Mouse (Mus musculus) liver, adult 2 months (tissue): ENCODE results near the gene Evpl. TPM values are rescaled to one million over a fixed set of nuclear protein-coding genes. Genes with fewer than 3 reads are reported as not detected.
A peak's percentile ranks its signal among the peaks of the same experiment; 100 is the strongest.

Experiments
- DNase-seq: peaks from one replicate; pipeline ENCODE4 v3.0.0-alpha.2; 2011; ENCODE audit warnings: low read depth, low spot score; ENCODE audit errors: extremely low read depth
- H3K27ac ChIP-seq: fragments of 200-500 bp; replicated peaks from 2 replicates; pipeline ENCODE4 v1.5.1; 2012; ENCODE audit warnings: low read depth, mild to moderate bottlenecking, control low read depth, inconsistent platforms, low read length; ENCODE audit not compliant: insufficient read depth
- H3K27me3 ChIP-seq: fragments of 200-500 bp; 2 replicates; pipeline ENCODE4 v1.6.1; 2012; ENCODE audit warnings: mild to moderate bottlenecking, moderate library complexity, low read length, inconsistent platforms; ENCODE audit not compliant: control insufficient read depth, insufficient read depth
- H3K36me3 ChIP-seq: fragments of 200-500 bp; 2 replicates; pipeline ENCODE4 v1.6.1; 2012; ENCODE audit warnings: low read length, inconsistent platforms; ENCODE audit not compliant: control insufficient read depth, insufficient read depth
- H3K4me1 ChIP-seq: fragments of 200-500 bp; 2 replicates; pipeline ENCODE4 v1.6.1; 2011; ENCODE audit warnings: low read length; ENCODE audit not compliant: control insufficient read depth, insufficient read depth
- H3K4me3 ChIP-seq: fragments of 200-500 bp; 2 replicates; pipeline ENCODE4 v1.5.1; 2011; ENCODE audit warnings: low read depth, mild to moderate bottlenecking, control low read depth, low read length, moderate library complexity; ENCODE audit not compliant: insufficient read depth
- H3K79me2 ChIP-seq: fragments of 200-500 bp; 2 replicates; pipeline ENCODE4 v1.6.1; 2012; ENCODE audit warnings: inconsistent platforms, mild to moderate bottlenecking, low read length, moderate library complexity; ENCODE audit not compliant: control insufficient read depth, insufficient read depth
- H3K9ac ChIP-seq: fragments of 200-500 bp; 2 replicates; pipeline ENCODE4 v1.6.1; 2012; ENCODE audit warnings: low read depth, mild to moderate bottlenecking, control low read depth, inconsistent platforms, low read length
- CTCF ChIP-seq: fragments of 200-500 bp; IDR thresholded peaks from 2 replicates; pipeline ENCODE4 v1.5.1; 2011; ENCODE audit warnings: low read depth, low read length, control low read depth
- POLR2A ChIP-seq: fragments of 200-500 bp; IDR thresholded peaks from 2 replicates; pipeline ENCODE4 v1.6.1; 2011; ENCODE audit warnings: low read length, control low read depth; ENCODE audit not compliant: insufficient read depth; ENCODE audit errors: extremely low read depth
- WGBS: fragments of 180-500 bp; shearing (Covaris S2); methylation state at CpG from one replicate; pipeline ENCODE4 v1.1.7; 2018; 5-methylcytosine and 5-hydroxymethylcytosine counted together
- polyA plus RNA-seq: library from polyadenylated mRNA; depleted of rRNA; stranded (reverse); fragments of >200 nt; gene quantifications from 2 replicates; pipeline ENCODE4 v1.2.3, GENCODE M21; 2012; rRNA removed
- total RNA-seq: library from RNA; depleted of rRNA; stranded (reverse); fragments of >200 nt; gene quantifications from 2 replicates; pipeline ENCODE4 v1.2.3, GENCODE M21; 2014; rRNA removed

Gene Evpl
- total RNA-seq (0.07 and 0.18 TPM in 2 replicates), polyA plus RNA-seq (0.12 and 0.16 TPM in 2 replicates)

- WGBS: 14% methylated on average over 29 of the region's 31 CpGs
- H3K27ac ChIP-seq: no peak within 1 kb of the TSS
- peak; percentile 75 for DNase-seq
- peak within 1 kb of the TSS; percentile 23; the same call in 1 of the 2 replicates for H3K4me3 ChIP-seq
- TF ChIP-seq POLR2A (no peak), CTCF (no peak)
- H3K4me1 ChIP-seq: no peaks in the 10 kb centered on the region
- no peaks in the 10 kb centered on the region for H3K79me2 ChIP-seq
- peak within 1 kb of the TSS; percentile 44 for H3K9ac ChIP-seq
- 0 out of 2 replicates have a peak, but pooled peaks cover 3% of the 10 kb centered on the region for H3K27me3 ChIP-seq
- H3K36me3 ChIP-seq: no peaks in the 10 kb centered on the region
Observed at GRCm38 (mm10) chr11:116237742-116238395, at the start of gene Evpl. Evpl (minus strand) TSS chr11:116238077.

GRCm38 (mm10) chr11:116287351-116287750, 49.5 kb upstream of the Evpl start:
- 76% methylated on average over 5 of the region's 5 CpGs for WGBS
- no peak for DNase-seq
- Histone ChIP-seq H3K79me2 (no peaks in the 10 kb centered on the region), H3K4me1 (no peaks in the 10 kb centered on the region), H3K27me3 (peaks cover 5% of the 10 kb centered on the region), H3K4me3 (no peak overlapping the region), H3K36me3 (peaks cover 2% of the 10 kb centered on the region; the same call in 1 of the 2 replicates), H3K27ac (no peak overlapping the region), H3K9ac (no peak overlapping the region)
- TF ChIP-seq POLR2A (no peak), CTCF (no peak)

DNA sequence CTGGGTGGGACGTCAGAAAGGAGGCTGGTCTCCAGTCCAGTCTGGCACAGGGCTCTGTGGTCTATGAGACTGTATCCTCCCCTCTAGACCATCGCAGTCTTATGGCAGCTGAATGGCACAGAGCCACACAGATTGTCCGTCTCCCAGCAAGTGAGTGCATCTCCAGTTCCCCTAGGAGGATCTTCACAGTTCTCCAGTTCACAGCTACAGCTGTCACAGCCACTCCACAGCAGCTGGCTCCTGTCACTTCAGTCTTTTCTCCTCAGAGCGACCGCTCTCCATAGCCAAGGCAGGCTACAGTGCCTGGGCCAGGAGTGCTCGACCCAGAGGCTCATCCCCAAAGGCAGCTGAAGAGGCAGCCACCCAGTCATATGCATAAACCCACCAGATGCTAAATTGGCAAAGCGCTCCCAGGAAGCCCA, 47.9 kb upstream of the Evpl start:
- Histone ChIP-seq H3K36me3 (no peaks in the 10 kb centered on the region; the same call in 1 of the 2 replicates), H3K27me3 (peaks cover 13% of the 10 kb centered on the region), H3K4me1 (no peaks in the 10 kb centered on the region), H3K27ac (no peak overlapping the region), H3K9ac (no peak overlapping the region), H3K79me2 (no peaks in the 10 kb centered on the region), H3K4me3 (no peak overlapping the region)
- TF ChIP-seq POLR2A (no peak), CTCF (no peak)
- no peak for DNase-seq
- WGBS: 75% methylated on average over 7 of the region's 7 CpGs

GRCm38 (mm10) chr11:116283982-116284381, 46.1 kb upstream of the Evpl start:
- no peak for TF ChIP-seq CTCF
- TF ChIP-seq POLR2A: no peak
- no peaks in the 10 kb centered on the region for H3K79me2 ChIP-seq
- H3K9ac ChIP-seq: no peak overlapping the region
- H3K27me3 ChIP-seq: peaks cover 13% of the 10 kb centered on the region
- no peak overlapping the region for H3K27ac ChIP-seq
- no peak overlapping the region for H3K4me3 ChIP-seq
- no peaks in the 10 kb centered on the region; the same call in 1 of the 2 replicates for H3K36me3 ChIP-seq
- DNase-seq: no peak
- H3K4me1 ChIP-seq: no peaks in the 10 kb centered on the region
- 43% methylated on average over 6 of the region's 6 CpGs for WGBS

- Histone ChIP-seq H3K79me2 (no peaks in the 10 kb centered on the region), H3K36me3 (no peaks in the 10 kb centered on the region), H3K4me3 (no peak overlapping the region), H3K27ac (no peak overlapping the region), H3K27me3 (peaks cover 13% of the 10 kb centered on the region), H3K4me1 (no peaks in the 10 kb centered on the region), H3K9ac (no peak overlapping the region)
- TF ChIP-seq CTCF (no peak), POLR2A (no peak)
- no peak for DNase-seq
- 11% methylated on average over 48 of the region's 48 CpGs for WGBS
Observed at GRCm38 (mm10) chr11:116282912-116283521, 45.1 kb upstream of the Evpl start.

- Histone ChIP-seq H3K4me1 (no peaks in the 10 kb centered on the region), H3K79me2 (no peaks in the 10 kb centered on the region), H3K4me3 (no peak overlapping the region), H3K9ac (no peak overlapping the region), H3K27ac (no peak overlapping the region), H3K27me3 (peaks cover 13% of the 10 kb centered on the region), H3K36me3 (no peaks in the 10 kb centered on the region)
- 5% methylated on average over 11 of the region's 11 CpGs for WGBS
- no peak for TF ChIP-seq CTCF
- no peak for TF ChIP-seq POLR2A
- no peak for DNase-seq
Observed at GRCm38 (mm10) chr11:116282089-116282488, 44.2 kb upstream of the Evpl start.
